Mouse (Mus musculus) midbrain, embryonic 14.5 days (tissue): ENCODE results near the gene Mlip. TPM values are rescaled to one million over a fixed set of nuclear protein-coding genes. Genes with fewer than 3 reads are reported as not detected.
A peak's percentile ranks its signal among the peaks of the same experiment; 100 is the strongest.
"Not testable (repeated sequence)": the region's sequence is repeated elsewhere in the genome, so short reads cannot be mapped to it uniquely, and the experiment has no call there.

Experiments
- ATAC-seq: fragments of 200-750 bp; cut with Nextera tagmentation; 2 replicates; pipeline ENCODE4 v1.8.0; 2017; ENCODE audit warnings: moderate number of reproducible peaks, moderate library complexity; ENCODE audit not compliant: low FRiP score, low TSS enrichment
- DNase-seq: peaks from one replicate; pipeline ENCODE4 v3.0.0-alpha.2; 2015
- H3K27ac ChIP-seq: fragments of 300-500 bp; sonication (generic); replicated peaks from 2 replicates; pipeline ENCODE4 v1.5.1; 2014; ENCODE audit warnings: mild to moderate bottlenecking, low read depth, low read length, moderate library complexity
- H3K27me3 ChIP-seq: fragments of 300-500 bp; sonication (generic); 2 replicates; pipeline ENCODE4 v1.6.1; 2014; ENCODE audit warnings: low read length, control low read depth, mixed read lengths; ENCODE audit not compliant: control insufficient read depth, insufficient read depth
- H3K36me3 ChIP-seq: fragments of 300-500 bp; sonication (generic); 2 replicates; pipeline ENCODE4 v1.6.1; 2014; ENCODE audit warnings: low read length, control low read depth; ENCODE audit not compliant: control insufficient read depth, insufficient read depth
- H3K4me1 ChIP-seq: fragments of 300-500 bp; sonication (generic); 2 replicates; pipeline ENCODE4 v1.6.1; 2014; ENCODE audit warnings: mild to moderate bottlenecking, antibody characterized with exemption, low read length, control low read depth; ENCODE audit not compliant: control insufficient read depth, insufficient read depth
- H3K4me2 ChIP-seq: fragments of 300-500 bp; sonication (generic); 2 replicates; pipeline ENCODE4 v1.6.1; 2014; ENCODE audit warnings: mild to moderate bottlenecking, low read length, moderate library complexity
- H3K4me3 ChIP-seq: fragments of 300-500 bp; sonication (generic); replicated peaks from 2 replicates; pipeline ENCODE4 v1.5.1; 2014; ENCODE audit warnings: low read depth, low read length
- H3K9ac ChIP-seq: fragments of 300-500 bp; sonication (generic); replicated peaks from 2 replicates; pipeline ENCODE4 v1.6.1; 2014; ENCODE audit warnings: mild to moderate bottlenecking, low read length, moderate library complexity
- H3K9me3 ChIP-seq: fragments of 300-500 bp; sonication (generic); 2 replicates; pipeline ENCODE4 v1.6.1; 2016; ENCODE audit warnings: low read length, control low read depth, mixed read lengths; ENCODE audit not compliant: control insufficient read depth
- WGBS: fragments of 180-500 bp; shearing (Covaris S2); extraction: QIAGEN DNeasy Blood & Tissue Kit; methylation state at CpG from one replicate; pipeline ENCODE4 v1.1.7; 2014; 5-methylcytosine and 5-hydroxymethylcytosine counted together
- polyA plus RNA-seq: library from polyadenylated mRNA; unstranded; fragments of >200 nt; fragmentation: Nextera tagmentation; extraction: Ambion mirVana; gene quantifications from 2 replicates; pipeline ENCODE4 v1.2.1, GENCODE M21; 2014

The Mlip gene
- polyA plus RNA-seq, 1 experiment from 2014 or later = 0.83 TPM

DNA sequence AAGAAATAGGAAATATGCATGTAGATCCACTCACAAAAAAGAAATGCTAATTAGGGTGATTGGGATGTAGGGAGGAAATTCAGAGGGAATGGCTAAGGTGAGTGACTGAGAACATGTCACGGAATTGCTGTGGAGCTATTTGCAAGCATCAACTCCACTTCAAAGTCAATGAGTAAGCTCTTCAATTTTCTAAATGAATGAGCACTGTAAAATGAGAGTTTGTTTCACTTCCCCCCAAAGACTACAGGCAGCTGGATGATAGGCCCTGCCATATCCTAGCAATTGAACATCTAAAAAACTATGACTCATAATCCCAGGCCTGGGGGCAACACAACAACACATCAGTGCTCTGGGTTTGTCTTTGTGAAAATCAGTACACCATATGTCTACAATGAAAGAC is 233.0 kb downstream of the Mlip start:
- Histone ChIP-seq H3K36me3 (no peaks in the 10 kb centered on the region), H3K27ac (no peak overlapping the region), H3K9me3 (no peaks in the 10 kb centered on the region), H3K27me3 (no peaks in the 10 kb centered on the region), H3K4me2 (no peak overlapping the region), H3K9ac (no peak overlapping the region), H3K4me1 (no peaks in the 10 kb centered on the region), H3K4me3 (no peak overlapping the region)
- ATAC-seq (no peak), DNase-seq (no peak)
- WGBS = 89% methylated on average over 1 of the region's 1 CpGs

DNA sequence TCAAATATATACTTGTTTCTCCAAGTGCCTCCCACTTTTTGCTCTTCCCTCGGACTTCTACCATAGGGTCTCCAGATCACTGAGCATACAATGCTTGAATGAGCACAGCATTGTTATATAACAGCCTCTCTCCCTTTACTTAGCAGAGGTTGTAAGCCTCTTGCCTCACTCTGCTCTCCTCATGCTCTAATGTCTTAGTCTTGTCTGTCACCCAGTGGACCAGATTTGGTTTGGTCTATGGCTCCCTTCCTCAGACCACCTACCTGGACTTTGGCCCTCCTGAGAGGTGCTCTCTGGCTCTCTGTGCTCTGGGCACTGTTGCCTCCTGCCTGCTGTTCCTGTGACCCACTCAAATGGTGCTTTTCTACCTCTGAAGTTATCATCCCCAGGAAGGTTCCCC is 255.9 kb downstream of the Mlip start:
- H3K4me3 ChIP-seq = no peak overlapping the region
- no peaks in the 10 kb centered on the region for H3K36me3 ChIP-seq
- H3K27ac ChIP-seq = no peak overlapping the region
- no peaks in the 10 kb centered on the region for H3K9me3 ChIP-seq
- 29% methylated on average over 1 of the region's 1 CpGs for WGBS
- no peak for DNase-seq
- H3K4me1 ChIP-seq = no peaks in the 10 kb centered on the region
- ATAC-seq = no peak
- no peak overlapping the region for H3K9ac ChIP-seq
- no peaks in the 10 kb centered on the region for H3K27me3 ChIP-seq
- no peak overlapping the region for H3K4me2 ChIP-seq

DNA sequence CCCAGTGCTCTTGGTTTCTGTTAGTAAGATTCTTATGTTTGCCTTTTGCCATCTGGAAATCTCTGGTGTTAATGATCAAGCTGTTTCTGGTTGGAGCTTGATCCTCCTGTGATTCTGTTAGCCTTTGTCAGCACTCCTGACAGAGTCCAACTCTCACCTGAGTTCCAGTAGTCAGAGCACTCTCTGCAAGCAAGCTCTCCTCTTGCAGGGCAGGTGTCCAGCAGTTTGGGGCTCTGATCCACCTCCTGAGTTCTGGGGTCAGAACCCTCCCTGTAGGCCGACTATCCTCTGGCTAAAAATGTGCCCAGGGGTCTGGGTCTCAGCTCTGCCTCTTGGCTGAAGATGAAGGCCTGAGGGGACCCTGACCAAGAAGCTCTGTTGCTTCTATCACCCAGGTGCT is 269.5 kb downstream of the Mlip start:
- ATAC-seq, H3K4me3 ChIP-seq, H3K4me1 ChIP-seq, H3K4me2 ChIP-seq, H3K27me3 ChIP-seq, H3K36me3 ChIP-seq, H3K9ac ChIP-seq, H3K27ac ChIP-seq, DNase-seq, H3K9me3 ChIP-seq: not testable (repeated sequence)
- WGBS = 97% methylated on average over 1 of the region's 1 CpGs

DNA sequence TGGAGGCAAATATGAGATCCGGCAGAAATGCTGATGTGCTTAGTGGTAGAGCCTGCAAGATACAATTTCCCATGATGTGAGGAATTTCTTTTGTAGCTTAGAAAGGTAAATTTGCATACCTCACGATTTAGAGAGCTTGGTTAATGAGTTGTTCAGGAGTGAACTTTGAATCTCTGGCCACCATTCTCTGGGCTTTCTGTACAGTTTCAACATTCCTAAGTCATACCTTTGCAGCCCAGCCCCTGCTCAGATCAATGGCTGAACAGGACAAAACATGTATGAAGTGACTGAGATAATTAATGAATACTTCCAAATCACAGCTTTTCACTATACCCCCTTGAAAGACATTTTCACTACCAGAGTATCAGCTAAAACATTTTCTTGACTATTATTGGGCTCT is 281.1 kb downstream of the Mlip start:
- Histone ChIP-seq H3K27ac (no peak overlapping the region), H3K36me3 (no peaks in the 10 kb centered on the region), H3K4me2 (no peak overlapping the region), H3K4me3 (no peak overlapping the region), H3K27me3 (no peaks in the 10 kb centered on the region), H3K9me3 (no peaks in the 10 kb centered on the region), H3K4me1 (no peaks in the 10 kb centered on the region), H3K9ac (no peak overlapping the region)
- DNase-seq (no peak), ATAC-seq (no peak)
- 78% methylated on average over 2 of the region's 2 CpGs for WGBS

DNA sequence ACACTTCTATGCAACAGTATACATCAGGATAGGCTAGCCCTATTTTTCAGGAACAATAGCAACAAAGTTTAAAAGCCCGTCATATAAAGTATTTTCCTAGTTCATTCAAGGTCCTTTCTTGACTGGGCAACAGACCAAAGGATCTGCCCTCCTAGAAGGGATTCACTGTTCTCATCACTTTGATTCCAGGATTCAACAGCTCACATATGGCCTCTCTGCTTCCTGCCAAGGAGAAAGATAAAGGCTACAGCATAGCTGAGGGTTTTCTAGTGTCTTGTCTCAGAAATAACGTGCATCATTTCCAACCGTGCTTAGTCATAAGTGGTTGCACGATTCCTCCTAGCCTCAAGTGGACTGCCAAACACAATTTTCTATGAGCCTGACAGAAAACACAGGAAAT is 296.2 kb downstream of the Mlip start:
- WGBS = 83% methylated on average over 4 of the region's 4 CpGs
- Histone ChIP-seq H3K36me3 (no peaks in the 10 kb centered on the region), H3K27me3 (no peaks in the 10 kb centered on the region), H3K4me1 (no peaks in the 10 kb centered on the region), H3K4me3 (no peak overlapping the region), H3K27ac (no peak overlapping the region), H3K9ac (no peak overlapping the region), H3K4me2 (no peak overlapping the region), H3K9me3 (no peaks in the 10 kb centered on the region)
- ATAC-seq (no peak), DNase-seq (no peak)

DNA sequence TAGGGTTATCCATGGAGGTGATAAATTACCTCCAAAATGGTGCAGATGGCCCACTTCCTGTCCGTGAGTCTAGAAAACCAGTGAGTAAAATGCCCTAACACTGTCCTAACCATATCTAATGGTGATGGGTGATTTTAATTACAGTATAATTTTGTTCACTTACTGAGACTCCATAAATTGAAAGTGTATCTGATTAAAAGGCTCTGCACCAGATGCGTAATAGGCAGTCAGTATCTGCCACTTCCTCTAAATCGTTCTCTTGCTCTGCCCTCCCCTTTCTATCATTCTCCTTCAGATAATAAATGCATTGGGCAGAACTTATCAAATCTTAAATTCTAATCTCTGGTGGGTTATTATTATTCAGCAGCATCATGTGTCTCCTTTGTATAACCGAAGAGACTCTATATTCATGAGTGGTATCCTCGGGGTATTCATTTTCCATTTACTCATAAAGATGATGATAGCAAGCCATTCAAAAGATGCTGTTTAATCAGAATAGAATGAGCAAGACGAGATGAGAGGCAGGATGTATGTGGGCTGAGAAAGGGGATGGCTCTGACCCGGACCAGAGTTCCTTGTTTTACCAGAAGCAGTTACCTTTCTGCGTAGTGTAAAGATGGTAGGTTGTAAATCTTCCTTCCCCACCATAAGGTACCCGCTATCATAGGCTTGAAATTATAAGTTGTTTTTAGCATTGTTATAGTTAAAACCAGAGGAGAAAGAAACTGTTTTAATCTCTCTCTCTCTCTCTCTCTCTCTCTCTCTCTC is 298.2 kb downstream of the Mlip start:
- H3K4me2 ChIP-seq = no peak overlapping the region
- no peaks in the 10 kb centered on the region for H3K27me3 ChIP-seq
- H3K27ac ChIP-seq = no peak overlapping the region
- H3K9ac ChIP-seq = no peak overlapping the region
- WGBS = 60% methylated on average over 9 of the region's 9 CpGs
- ATAC-seq (peak; percentile 50; the same call in 1 of the 2 replicates), DNase-seq (peak; percentile 24)
- no peaks in the 10 kb centered on the region for H3K4me1 ChIP-seq
- H3K36me3 ChIP-seq = no peaks in the 10 kb centered on the region
- no peak overlapping the region for H3K4me3 ChIP-seq
- H3K9me3 ChIP-seq = no peaks in the 10 kb centered on the region

Other genes starting within 250 kb of the Mlip start
- 5.1 and 7.1 TPM in 2 replicates for gene Lrrc1, start 191.9 kb upstream of the Mlip start, polyA plus RNA-seq